Mouse (Mus musculus) embryonic facial prominence, embryonic 14.5 days (tissue): Measurements from ENCODE around the gene Ccdc155. TPM values are rescaled to one million over a fixed set of nuclear protein-coding genes. Genes with fewer than 3 reads are reported as not detected.

ENCODE experiments used
- ATAC-seq: fragments of 200-750 bp; cut with Nextera tagmentation; 2 replicates; pipeline ENCODE4 v1.8.0; 2017; ENCODE audit warnings: low read depth, moderate number of reproducible peaks, moderate TSS enrichment
- DNase-seq: peaks from one replicate; pipeline ENCODE4 v3.0.0-alpha.2; 2015; ENCODE audit warnings: low spot score
- H3K27ac ChIP-seq: fragments of 300-500 bp; sonication (generic); replicated peaks from 2 replicates; pipeline ENCODE4 v1.5.1; 2014; ENCODE audit warnings: low read depth, mild to moderate bottlenecking, low read length, moderate library complexity
- H3K27me3 ChIP-seq: fragments of 300-500 bp; sonication (generic); replicated peaks from 2 replicates; pipeline ENCODE4 v1.6.1; 2014; ENCODE audit warnings: low read length; ENCODE audit not compliant: control insufficient read depth, insufficient read depth
- H3K36me3 ChIP-seq: fragments of 300-500 bp; sonication (generic); 2 replicates; pipeline ENCODE4 v1.6.1; 2014; ENCODE audit warnings: low read length, mixed read lengths; ENCODE audit not compliant: control insufficient read depth, insufficient read depth
- H3K4me1 ChIP-seq: fragments of 300-500 bp; sonication (generic); 2 replicates; pipeline ENCODE4 v1.6.1; 2014; ENCODE audit warnings: antibody characterized with exemption, low read length; ENCODE audit not compliant: control insufficient read depth, insufficient read depth
- H3K4me2 ChIP-seq: fragments of 300-500 bp; sonication (generic); 2 replicates; pipeline ENCODE4 v1.6.1; 2014; ENCODE audit warnings: low read depth, mild to moderate bottlenecking, low read length, moderate library complexity, mixed read lengths
- H3K4me3 ChIP-seq: fragments of 300-500 bp; sonication (generic); 2 replicates; pipeline ENCODE4 v1.5.1; 2014; ENCODE audit warnings: low read depth, mild to moderate bottlenecking, low read length
- H3K9ac ChIP-seq: fragments of 300-500 bp; sonication (generic); 2 replicates; pipeline ENCODE4 v1.6.1; 2014; ENCODE audit warnings: low read depth, mild to moderate bottlenecking, low read length, moderate library complexity, mixed read lengths
- H3K9me3 ChIP-seq: fragments of 300-500 bp; sonication (generic); 2 replicates; pipeline ENCODE4 v1.6.1; 2016; ENCODE audit warnings: low read length; ENCODE audit not compliant: control insufficient read depth
- WGBS: fragments of 180-500 bp; shearing (Covaris S2); extraction: QIAGEN DNeasy Blood & Tissue Kit; methylation state at CpG from one replicate; pipeline ENCODE4 v1.1.7; 2014; 5-methylcytosine and 5-hydroxymethylcytosine counted together
- polyA plus RNA-seq: library from polyadenylated mRNA; unstranded; fragments of >200 nt; fragmentation: Nextera tagmentation; extraction: Ambion mirVana; gene quantifications from 2 replicates; pipeline ENCODE4 v1.2.1, GENCODE M21; 2014

Ccdc155 gene
- polyA plus RNA-seq, 1 experiment from 2014 or later = 1.5 TPM

DNA sequence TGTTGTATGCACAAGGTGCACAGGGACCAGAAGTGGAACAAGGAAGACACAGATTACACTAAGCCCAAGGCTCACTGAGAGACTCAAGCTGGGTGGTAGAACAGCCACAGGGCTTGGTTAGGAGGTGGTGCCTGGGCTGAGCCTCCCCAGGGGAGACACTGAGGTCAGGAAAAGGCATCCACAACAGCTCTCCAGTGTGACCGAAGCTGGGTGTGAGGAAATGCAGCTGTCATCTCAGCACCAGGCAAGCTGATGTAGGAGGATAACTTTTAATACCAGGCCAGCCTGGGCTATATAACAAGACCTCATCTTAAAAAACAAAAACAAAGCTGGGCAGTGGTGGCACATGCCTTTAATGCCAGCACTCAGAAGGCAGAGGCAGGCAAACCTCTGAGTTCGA lies 13.5 kb downstream of the Ccdc155 start:
- Histone ChIP-seq H3K27me3 (0 out of 2 replicates have a peak, but pooled peaks cover 11% of the 10 kb centered on the region), H3K27ac (no peak overlapping the region)
- WGBS = 56% methylated on average over 2 of the region's 2 CpGs

DNA sequence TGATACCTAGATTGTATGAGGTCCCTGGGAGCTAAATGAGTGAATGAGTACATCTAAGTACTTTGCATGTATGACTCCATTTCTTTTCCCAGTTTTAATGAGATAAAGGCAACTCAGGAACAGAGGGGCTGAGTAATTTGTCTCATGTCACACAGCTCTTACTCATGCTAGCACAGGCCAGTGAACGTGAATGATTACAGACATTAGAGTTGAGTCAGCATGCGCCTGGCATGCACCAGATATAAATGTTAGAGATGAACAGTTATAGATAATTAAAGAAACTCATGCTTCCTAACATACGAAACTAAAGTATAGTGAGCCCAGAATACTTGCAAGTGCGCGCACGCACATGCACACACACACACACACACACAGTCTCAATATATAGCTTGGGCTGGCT lies 14.5 kb downstream of the Ccdc155 start:
- Histone ChIP-seq H3K27ac (no peak overlapping the region), H3K4me2 (no peak overlapping the region), H3K27me3 (0 out of 2 replicates have a peak, but pooled peaks cover 13% of the 10 kb centered on the region), H3K9me3 (no peaks in the 10 kb centered on the region), H3K36me3 (no peaks in the 10 kb centered on the region), H3K4me1 (peaks cover 8% of the 10 kb centered on the region; the same call in 1 of the 2 replicates), H3K4me3 (no peak overlapping the region), H3K9ac (no peak overlapping the region)
- WGBS = 90% methylated on average over 6 of the region's 6 CpGs
- DNase-seq (no peak), ATAC-seq (no peak)

More for the DNA sequence above, 13.5 kb downstream of the Ccdc155 start:
- DNase-seq (no peak), ATAC-seq (no peak)
- H3K4me3 ChIP-seq = no peak overlapping the region
- H3K4me2 ChIP-seq = no peak overlapping the region
- peaks cover 8% of the 10 kb centered on the region; the same call in 1 of the 2 replicates for H3K4me1 ChIP-seq
- H3K36me3 ChIP-seq = no peaks in the 10 kb centered on the region
- no peak overlapping the region for H3K9ac ChIP-seq
- no peaks in the 10 kb centered on the region for H3K9me3 ChIP-seq

DNA sequence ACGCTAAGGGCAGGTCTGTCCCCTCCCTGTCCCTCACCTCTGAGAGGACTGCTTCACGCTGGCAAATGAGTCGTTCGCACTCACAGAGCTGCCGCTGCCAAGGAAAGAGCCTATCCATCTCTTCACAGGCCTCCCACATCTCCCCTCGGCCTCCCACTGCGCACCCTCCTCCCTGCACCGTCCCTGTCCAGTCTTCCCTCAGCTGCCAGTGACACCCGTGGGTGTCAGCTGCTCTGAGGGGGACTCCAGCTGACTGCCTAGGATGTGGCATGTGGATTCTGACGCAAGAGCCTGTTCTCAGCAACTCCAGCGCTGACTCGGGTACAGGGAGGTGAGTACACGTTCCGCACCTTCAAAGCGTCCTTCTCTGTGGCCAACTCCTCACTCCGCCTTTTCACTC lies 15.1 kb downstream of the Ccdc155 start:
- no peak overlapping the region for H3K4me2 ChIP-seq
- 0 out of 2 replicates have a peak, but pooled peaks cover 18% of the 10 kb centered on the region for H3K27me3 ChIP-seq
- no peak overlapping the region for H3K27ac ChIP-seq
- ATAC-seq (no peak), DNase-seq (no peak)
- H3K4me3 ChIP-seq = no peak overlapping the region
- H3K9me3 ChIP-seq = no peaks in the 10 kb centered on the region
- peaks cover 8% of the 10 kb centered on the region; the same call in 1 of the 2 replicates for H3K4me1 ChIP-seq
- H3K36me3 ChIP-seq = no peaks in the 10 kb centered on the region
- H3K9ac ChIP-seq = no peak overlapping the region
- 57% methylated on average over 15 of the region's 16 CpGs for WGBS

DNA sequence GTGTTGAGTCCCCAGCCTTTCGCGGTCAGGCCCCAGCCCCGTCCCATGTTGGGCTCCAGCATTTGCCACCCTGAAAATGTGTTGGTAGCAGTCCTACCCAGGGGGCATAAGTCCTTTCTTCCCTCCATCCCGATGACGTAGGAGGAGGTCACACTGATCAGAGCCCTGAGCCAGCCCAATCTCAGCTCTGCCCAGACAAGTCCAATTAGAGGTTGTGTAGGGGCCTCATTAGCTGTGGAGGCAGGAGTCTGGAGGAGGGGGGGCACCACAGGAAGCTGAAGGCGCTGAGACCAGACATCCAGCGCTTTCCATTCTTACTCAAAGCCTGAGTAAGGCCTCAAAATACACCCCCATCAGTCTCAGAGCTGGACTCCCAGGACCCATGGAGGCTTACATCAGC lies 18.8 kb downstream of the Ccdc155 start:
- ATAC-seq = no peak
- no peaks in the 10 kb centered on the region for H3K9me3 ChIP-seq
- no peak overlapping the region for H3K4me3 ChIP-seq
- 0 out of 2 replicates have a peak, but pooled peaks cover 4% of the 10 kb centered on the region for H3K4me1 ChIP-seq
- peaks cover 55% of the 10 kb centered on the region for H3K27me3 ChIP-seq
- no peak overlapping the region for H3K4me2 ChIP-seq
- WGBS = 66% methylated on average over 7 of the region's 7 CpGs
- H3K9ac ChIP-seq = no peak overlapping the region
- no peak for DNase-seq
- H3K36me3 ChIP-seq = no peaks in the 10 kb centered on the region
- H3K27ac ChIP-seq = no peak overlapping the region

- WGBS = 71% methylated on average over 6 of the region's 7 CpGs
These were observed 21.0 kb downstream of the Ccdc155 start for GRCm38 (mm10) chr7:45183672-45184071.

GRCm38 (mm10) chr7:45182606-45183005 lies 22.1 kb downstream of the Ccdc155 start:
- no peak for DNase-seq
- Histone ChIP-seq H3K4me1 (0 out of 2 replicates have a peak, but pooled peaks cover 4% of the 10 kb centered on the region), H3K36me3 (no peaks in the 10 kb centered on the region), H3K4me2 (peak overlapping the region; percentile 59), H3K9me3 (no peaks in the 10 kb centered on the region), H3K27ac (no peak overlapping the region), H3K4me3 (peak overlapping the region; percentile 30), H3K9ac (peak overlapping the region; percentile 30; the same call in 1 of the 2 replicates), H3K27me3 (peaks cover 85% of the 10 kb centered on the region)
- ATAC-seq = no peak
- 11% methylated on average over 11 of the region's 11 CpGs for WGBS

More at GRCm38 (mm10) chr7:45183672-45184071, 21.0 kb downstream of the Ccdc155 start:
- no peak overlapping the region for H3K9ac ChIP-seq
- 0 out of 2 replicates have a peak, but pooled peaks cover 4% of the 10 kb centered on the region for H3K4me1 ChIP-seq
- no peak overlapping the region for H3K4me3 ChIP-seq
- H3K27ac ChIP-seq = no peak overlapping the region
- no peak overlapping the region for H3K4me2 ChIP-seq
- peaks cover 74% of the 10 kb centered on the region for H3K27me3 ChIP-seq
- DNase-seq = no peak
- no peaks in the 10 kb centered on the region for H3K9me3 ChIP-seq
- no peak for ATAC-seq
- H3K36me3 ChIP-seq = no peaks in the 10 kb centered on the region

- DNase-seq = peak; percentile 96
- peak overlapping the region; percentile 30; the same call in 1 of the 2 replicates for H3K9ac ChIP-seq
- peak; percentile 93 for ATAC-seq
- H3K36me3 ChIP-seq = no peaks in the 10 kb centered on the region
- no peaks in the 10 kb centered on the region for H3K9me3 ChIP-seq
- peak overlapping the region; percentile 30 for H3K4me3 ChIP-seq
- peak overlapping the region; percentile 59 for H3K4me2 ChIP-seq
- peaks cover 89% of the 10 kb centered on the region for H3K27me3 ChIP-seq
- H3K27ac ChIP-seq = no peak overlapping the region
- 0 out of 2 replicates have a peak, but pooled peaks cover 4% of the 10 kb centered on the region for H3K4me1 ChIP-seq
- WGBS = under 1% methylated on average over 34 of the region's 34 CpGs
These were observed 22.5 kb downstream of the Ccdc155 start for GRCm38 (mm10) chr7:45182199-45182601.

DNA sequence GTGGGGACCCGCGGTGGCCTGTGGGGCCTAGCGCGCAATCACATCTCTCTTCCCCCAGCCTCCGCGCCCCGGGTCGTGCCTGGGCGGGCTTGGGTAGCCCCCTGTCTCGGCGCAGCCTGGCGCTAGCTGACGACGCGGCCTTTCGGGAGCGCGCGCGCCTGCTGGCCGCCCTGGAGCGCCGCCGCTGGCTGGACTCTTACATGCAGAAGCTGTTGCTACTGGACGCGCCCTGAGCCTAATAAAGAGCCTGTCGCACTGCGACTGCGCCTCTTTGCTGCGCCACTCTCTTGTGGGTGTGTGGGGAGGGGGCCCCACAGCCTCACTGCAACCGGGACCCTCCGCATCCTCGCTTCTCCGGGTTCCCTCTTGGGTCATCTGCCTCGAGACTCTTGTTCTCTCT lies 23.2 kb downstream of the Ccdc155 start:
- no peaks in the 10 kb centered on the region for H3K9me3 ChIP-seq
- 0 out of 2 replicates have a peak overlapping the region, but pooled peaks have one; percentile 12 for H3K4me2 ChIP-seq
- no peak overlapping the region for H3K9ac ChIP-seq
- H3K27me3 ChIP-seq = peaks cover 92% of the 10 kb centered on the region
- peak overlapping the region; percentile 30 for H3K4me3 ChIP-seq
- 0 out of 2 replicates have a peak, but pooled peaks cover 4% of the 10 kb centered on the region for H3K4me1 ChIP-seq
- H3K36me3 ChIP-seq = no peaks in the 10 kb centered on the region
- no peak overlapping the region for H3K27ac ChIP-seq
- DNase-seq = no peak
- no peak for ATAC-seq
- 6% methylated on average over 9 of the region's 35 CpGs for WGBS
